Mouse (Mus musculus) testis, postnatal 10 days (tissue): Measurements from ENCODE around the gene Tagap.
A peak's percentile ranks its signal among the peaks of the same experiment; 100 is the strongest.
"Not testable (repeated sequence)": the region's sequence is repeated elsewhere in the genome, so short reads cannot be mapped to it uniquely, and the experiment has no call there.

Experiments used
- DNase-seq: peaks from one replicate; pipeline ENCODE4 v3.0.0; 2021; ENCODE audit warnings: low spot score

The Tagap gene

GRCm38 (mm10) chr17:7915791-7916190 lies 10.0 kb upstream of the Tagap start:
- DNase-seq = no peak

GRCm38 (mm10) chr17:7916782-7917574 lies 8.8 kb upstream of the Tagap start:
- no peak for DNase-seq

- DNase-seq = no peak
These were observed 7.4 kb upstream of the Tagap start for GRCm38 (mm10) chr17:7918355-7918754.

- DNase-seq = no peak
These were observed 6.6 kb upstream of the Tagap start for GRCm38 (mm10) chr17:7919209-7919608.

- DNase-seq = peak; percentile 30
These were observed 3.2 kb upstream of the Tagap start for GRCm38 (mm10) chr17:7922564-7922963.

GRCm38 (mm10) chr17:7924185-7924725 lies 1.5 kb upstream of the Tagap start:
- DNase-seq = peak; percentile 34

- peak; percentile 84 for DNase-seq
These were observed 2.1 kb downstream of the Tagap start for GRCm38 (mm10) chr17:7927582-7928535.

GRCm38 (mm10) chr17:7928662-7929061 lies 2.9 kb downstream of the Tagap start:
- peak; percentile 24 for DNase-seq

- peak; percentile 41 for DNase-seq
These were observed 3.5 kb downstream of the Tagap start for GRCm38 (mm10) chr17:7929279-7929678.

- no peak for DNase-seq
These were observed 5.5 kb downstream of the Tagap start for GRCm38 (mm10) chr17:7931096-7931990.

- not testable (repeated sequence) for DNase-seq
These were observed 6.3 kb downstream of the Tagap start for GRCm38 (mm10) chr17:7932121-7932520.

GRCm38 (mm10) chr17:7939640-7940039 lies 13.8 kb downstream of the Tagap start:
- peak; percentile 43 for DNase-seq

GRCm38 (mm10) chr17:7945117-7946052 lies 19.6 kb downstream of the Tagap start, which contains the start of gene Rsph3a:
Gene Rsph3a (plus strand): TSS chr17:7945614.
- peak; percentile 90 for DNase-seq

- DNase-seq = not testable (repeated sequence)
These were observed 20.3 kb downstream of the Tagap start for GRCm38 (mm10) chr17:7946053-7946627.

GRCm38 (mm10) chr17:7951333-7951732 lies 25.5 kb downstream of the Tagap start:
- not testable (repeated sequence) for DNase-seq

GRCm38 (mm10) chr17:7957242-7957641 lies 31.4 kb downstream of the Tagap start:
- not testable (repeated sequence) for DNase-seq

GRCm38 (mm10) chr17:7963333-7963732 lies 37.5 kb downstream of the Tagap start:
- not testable (repeated sequence) for DNase-seq

GRCm38 (mm10) chr17:7964398-7964797 lies 38.6 kb downstream of the Tagap start:
- DNase-seq = not testable (repeated sequence)

GRCm38 (mm10) chr17:7968490-7968889 lies 42.7 kb downstream of the Tagap start:
- not testable (repeated sequence) for DNase-seq

GRCm38 (mm10) chr17:7969782-7970181 lies 44.0 kb downstream of the Tagap start:
- not testable (repeated sequence) for DNase-seq
